Mouse (Mus musculus): ENCODE measurements at regions not wholly inside any gene's neighbourhood (a gene's known extent, or its start where the extent isn't known, plus 50 kb on each side); places are given as distances from the start of the nearest gene placed in this dataset.
"Not testable (repeated sequence)": the region's sequence is repeated elsewhere in the genome, so short reads cannot be mapped to it uniquely, and the experiment has no call there.

DNA sequence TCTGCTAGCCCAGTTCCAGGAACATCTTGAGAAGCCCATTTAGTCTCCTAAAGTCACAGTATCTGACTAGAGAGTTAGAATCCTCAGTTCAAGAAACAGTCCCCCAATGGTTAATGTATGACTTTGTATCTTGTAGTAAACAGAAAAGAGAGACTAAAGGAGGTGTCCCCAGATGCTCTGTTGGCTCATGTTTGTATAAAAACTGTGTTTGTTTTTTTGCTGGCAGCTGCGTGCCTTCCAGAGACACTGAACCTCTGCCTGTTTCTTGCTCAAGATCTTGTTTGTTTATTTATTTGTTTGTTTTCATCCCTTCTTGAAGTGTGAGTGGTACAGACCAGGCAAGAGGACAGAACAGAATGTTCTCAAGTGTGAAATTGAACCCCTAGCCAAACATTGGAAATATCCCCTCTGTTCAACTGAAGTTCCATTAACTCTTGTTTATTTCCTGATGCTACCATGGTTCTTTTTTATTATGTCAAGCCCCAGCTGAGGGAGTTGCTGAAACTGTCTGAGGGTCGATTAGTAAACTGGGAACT, 451.3 kb upstream of the Ube2e3 start:
- DNase-seq = no peak

DNA sequence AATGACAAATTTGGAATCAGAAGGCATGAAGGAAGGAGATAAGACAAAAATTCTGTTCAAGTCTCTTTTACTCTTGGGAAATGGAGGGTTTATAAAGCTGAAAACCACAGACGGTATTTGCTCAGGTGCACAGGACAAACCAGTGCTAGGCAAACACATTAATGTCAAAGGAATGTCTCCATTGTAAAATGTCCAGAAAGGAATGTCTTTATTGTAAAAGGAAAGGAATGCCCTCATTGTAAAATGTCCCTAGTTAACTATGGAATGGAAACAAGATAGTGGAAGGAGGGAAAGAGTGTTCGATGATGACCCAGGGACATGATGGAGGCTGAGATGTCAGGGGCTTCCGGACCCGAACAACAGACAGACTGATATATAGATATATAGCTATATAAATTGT, 454.9 kb upstream of the Ube2e3 start:
- no peak for DNase-seq

- DNase-seq = no peak
These were observed 457.7 kb upstream of the Cwc22 start for GRCm38 (mm10) chr2:78403890-78404289.

DNA sequence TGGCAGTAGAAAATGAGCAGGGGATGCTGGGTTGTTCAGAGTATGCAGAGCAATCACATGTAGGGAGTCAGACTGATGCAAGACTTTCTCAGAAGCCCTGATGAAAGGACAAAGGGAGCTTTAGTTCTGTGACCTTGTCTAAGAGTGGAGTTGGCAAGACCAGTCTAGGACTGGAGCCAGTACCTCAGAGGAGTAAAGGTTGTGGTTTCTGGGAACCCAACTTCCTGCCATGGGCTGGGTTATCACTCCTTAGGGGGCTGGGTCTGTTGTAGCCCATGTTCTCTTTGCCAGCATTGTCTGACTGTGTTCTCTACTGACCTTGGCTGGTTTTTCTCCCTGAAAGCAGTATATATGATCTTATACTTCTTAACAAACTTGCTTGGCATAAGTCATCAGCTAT, 453.1 kb upstream of the Cwc22 start:
- DNase-seq = no peak

- no peak for DNase-seq
These were observed 450.7 kb upstream of the Cwc22 start for GRCm38 (mm10) chr2:78396924-78397323.

DNA sequence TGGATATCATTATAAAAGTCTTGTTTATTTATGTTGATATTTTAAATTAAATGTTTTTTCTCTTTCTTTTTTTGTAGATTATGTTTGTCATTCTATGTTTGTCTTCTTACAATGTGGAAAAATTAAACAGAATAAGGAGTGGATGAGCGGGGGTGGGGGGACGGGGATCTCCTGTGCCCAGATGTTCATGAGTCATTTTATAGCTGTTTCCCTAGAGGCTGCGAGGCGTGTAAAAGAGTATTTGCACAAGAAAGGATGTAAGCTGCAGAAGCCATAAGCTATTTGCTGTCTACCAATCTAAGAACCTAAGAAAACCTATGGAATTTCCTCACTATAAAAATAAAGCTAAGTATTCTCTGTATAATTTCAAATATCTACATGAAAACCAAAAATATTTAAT, 446.9 kb upstream of the Cwc22 start:
- no peak for DNase-seq

DNA sequence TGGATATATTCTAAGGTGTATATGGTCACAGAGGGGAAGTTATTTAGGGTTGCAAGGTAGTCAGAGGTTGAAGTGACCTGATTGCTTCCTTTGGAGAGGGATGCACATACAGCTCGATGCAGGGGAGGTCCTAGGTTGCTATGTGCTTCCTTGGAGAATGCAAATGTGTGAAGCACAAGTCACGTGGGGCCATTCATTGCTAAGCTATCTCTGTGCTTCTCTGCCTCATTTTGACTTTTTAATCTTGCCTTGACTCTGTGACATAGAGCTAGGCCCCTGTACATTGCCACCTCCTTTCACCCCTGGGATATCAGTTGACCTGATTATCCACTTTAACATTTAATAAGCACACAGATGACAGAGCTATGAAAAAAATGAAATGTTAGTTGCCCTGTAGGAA, 446.2 kb upstream of the Cwc22 start:
- no peak for DNase-seq

DNA sequence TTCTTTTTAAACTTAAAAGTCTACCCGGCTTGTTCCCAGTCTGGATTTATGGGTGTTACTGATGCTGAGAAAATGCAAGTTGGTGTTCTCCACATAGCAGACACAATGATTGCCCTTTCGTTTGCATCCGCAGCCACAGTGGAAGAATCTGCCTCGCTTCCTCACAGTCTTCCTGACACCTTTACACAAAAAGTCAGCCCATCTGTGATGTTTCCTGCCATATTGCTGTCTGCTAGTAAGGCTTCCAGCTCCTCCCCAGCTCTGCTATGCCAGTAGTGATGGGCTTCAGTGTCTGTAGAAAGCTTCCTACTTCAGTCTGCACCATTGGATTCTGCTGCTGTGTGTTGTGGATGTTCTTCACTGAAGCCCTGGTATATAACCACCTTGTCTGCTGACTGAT, 441.8 kb upstream of the Cwc22 start:
- no peak for DNase-seq

DNA sequence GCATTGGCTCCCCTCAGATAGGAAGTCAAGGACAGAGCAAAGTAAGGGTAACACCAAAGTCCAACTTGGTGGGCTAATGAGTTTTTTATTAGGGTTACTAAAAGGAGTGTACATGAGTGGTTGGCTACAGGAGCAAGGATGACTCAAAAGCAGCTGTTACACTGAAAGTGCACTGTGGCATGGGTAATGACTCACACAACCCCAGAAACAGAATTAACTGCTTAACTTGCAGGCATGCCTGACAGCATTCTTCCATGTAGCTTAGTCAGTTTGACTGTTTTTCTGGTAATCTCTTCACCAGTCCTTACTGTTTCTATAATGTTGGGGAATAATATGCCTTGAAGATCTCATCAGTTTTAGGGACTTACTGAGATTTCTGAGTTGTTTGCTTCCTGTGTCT, 435.1 kb upstream of the Cwc22 start:
- DNase-seq = no peak

GRCm38 (mm10) chr2:78331736-78332475, 385.7 kb upstream of the Cwc22 start:
- DNase-seq = no peak

DNA sequence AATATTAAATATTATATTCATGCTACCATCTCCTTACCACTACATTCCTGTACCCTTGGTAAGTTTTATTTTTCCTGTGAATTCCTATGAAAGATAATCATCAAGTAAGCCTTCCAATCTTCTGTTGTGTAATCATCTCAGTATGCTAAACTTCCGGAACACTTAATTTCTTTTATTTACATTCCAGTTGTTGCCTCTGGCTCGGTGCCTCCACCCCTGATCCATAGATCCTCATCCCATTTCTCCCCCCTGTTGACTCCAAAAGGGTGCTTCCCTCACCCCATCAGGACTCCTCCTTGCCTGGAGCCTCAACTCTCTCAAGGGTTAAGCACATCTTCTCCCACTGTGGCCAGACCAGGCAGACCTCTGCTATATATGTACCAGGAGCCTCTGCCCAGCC, 379.9 kb upstream of the Cwc22 start:
- no peak for DNase-seq

DNA sequence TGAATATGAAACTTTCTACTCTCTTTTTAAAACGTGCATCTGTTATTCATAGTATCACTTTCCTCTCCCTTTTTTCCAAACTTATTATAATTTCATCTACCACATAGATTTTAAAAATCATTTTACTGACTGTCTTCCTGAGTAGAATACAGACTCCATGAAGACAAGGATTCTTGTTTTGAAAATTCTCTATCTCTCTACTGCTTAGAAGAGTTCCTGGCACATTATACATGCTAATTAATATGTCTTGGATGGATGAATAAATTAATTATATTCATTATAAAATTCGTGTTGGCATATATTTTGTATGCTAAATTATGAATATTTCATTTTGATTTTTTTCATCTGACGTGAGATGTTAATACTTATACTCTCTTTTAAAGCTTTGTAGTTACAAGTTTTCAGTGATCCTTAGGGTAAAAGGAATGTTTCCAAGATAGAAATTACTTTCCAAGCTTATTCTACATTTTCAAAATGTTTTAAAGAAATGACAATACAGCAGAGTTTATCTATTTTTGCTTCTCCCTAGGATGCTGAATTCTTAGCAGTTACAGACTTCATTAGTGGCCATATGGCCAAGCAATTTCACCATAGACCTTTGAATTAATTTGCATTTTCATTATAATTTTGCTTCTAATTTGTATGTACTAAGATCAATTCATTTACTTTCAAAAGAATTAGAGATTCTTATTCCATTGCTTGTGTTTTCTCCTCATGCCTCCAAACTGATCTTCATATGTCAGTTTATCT, 376.2 kb upstream of the Cwc22 start:
- DNase-seq = no peak

- no peak for DNase-seq
These were observed 365.8 kb upstream of the Cwc22 start for GRCm38 (mm10) chr2:78311766-78312491.

DNA sequence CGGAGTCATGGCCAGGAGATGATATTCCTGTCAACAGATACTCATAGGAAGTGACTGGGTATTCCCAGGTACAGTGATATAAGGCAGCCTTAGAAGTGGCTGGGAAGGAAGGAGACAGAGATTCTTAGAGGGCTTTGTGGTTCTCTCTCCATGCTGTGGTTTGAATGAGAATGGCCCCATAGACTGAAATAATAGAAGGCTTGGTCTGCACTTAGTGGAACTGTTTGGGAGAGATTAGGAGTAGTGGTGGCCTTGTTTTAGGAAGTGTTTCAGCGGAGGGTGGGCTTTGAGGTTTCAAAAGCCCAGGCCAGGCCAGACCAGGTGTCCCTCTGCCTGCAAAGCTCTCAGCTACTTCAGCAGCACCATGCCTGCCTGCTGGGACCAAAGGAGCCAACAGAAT, 363.2 kb upstream of the Cwc22 start:
- no peak for DNase-seq

DNA sequence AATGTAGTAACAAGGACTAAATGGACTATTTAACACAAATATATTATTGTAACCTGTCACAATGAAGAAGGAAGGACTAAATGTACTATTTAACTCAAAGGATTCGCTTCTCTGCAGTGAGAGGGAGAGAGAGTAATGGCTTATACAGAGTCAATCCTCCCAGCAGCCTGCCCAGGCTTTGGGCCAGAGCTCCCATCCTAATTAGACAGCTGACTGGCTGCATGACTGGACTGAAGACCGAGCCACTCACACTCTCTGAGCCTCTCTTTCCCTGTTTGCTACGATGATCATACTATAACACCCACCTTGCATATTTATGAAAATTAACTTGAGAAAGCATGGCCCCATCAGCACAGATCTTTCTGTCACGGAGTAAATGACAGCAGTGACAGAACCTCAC, 360.7 kb upstream of the Cwc22 start:
- DNase-seq = no peak

- DNase-seq = no peak
These were observed 345.5 kb upstream of the Cwc22 start for GRCm38 (mm10) chr2:78291665-78292064.

- DNase-seq = peak; percentile 24
These were observed 338.6 kb upstream of the Cwc22 start for GRCm38 (mm10) chr2:78284806-78285205.

DNA sequence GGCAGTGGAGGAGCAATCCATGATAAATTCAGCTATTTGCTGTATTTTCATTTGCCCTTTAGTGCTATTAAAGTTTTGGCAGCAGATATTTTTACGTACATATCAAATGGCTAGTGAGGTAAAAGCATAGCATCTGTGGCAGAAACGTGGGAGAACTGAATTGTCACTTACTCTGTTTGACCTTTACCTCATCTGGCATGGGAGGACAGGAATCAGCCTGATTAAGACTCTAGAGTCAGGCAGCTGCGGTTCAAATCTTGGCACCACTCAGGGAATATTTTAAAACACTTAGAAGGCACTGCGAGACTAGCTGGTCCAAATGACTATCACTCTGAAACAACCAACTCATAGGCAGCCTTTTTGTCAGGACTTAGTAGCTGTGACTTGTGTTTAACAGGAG, 337.4 kb upstream of the Cwc22 start:
- no peak for DNase-seq

- DNase-seq = not testable (repeated sequence)
These were observed 335.7 kb upstream of the Cwc22 start for GRCm38 (mm10) chr2:78281846-78282245.

GRCm38 (mm10) chr2:78280219-78280915, 334.2 kb upstream of the Cwc22 start:
- DNase-seq = peak; percentile 10

DNA sequence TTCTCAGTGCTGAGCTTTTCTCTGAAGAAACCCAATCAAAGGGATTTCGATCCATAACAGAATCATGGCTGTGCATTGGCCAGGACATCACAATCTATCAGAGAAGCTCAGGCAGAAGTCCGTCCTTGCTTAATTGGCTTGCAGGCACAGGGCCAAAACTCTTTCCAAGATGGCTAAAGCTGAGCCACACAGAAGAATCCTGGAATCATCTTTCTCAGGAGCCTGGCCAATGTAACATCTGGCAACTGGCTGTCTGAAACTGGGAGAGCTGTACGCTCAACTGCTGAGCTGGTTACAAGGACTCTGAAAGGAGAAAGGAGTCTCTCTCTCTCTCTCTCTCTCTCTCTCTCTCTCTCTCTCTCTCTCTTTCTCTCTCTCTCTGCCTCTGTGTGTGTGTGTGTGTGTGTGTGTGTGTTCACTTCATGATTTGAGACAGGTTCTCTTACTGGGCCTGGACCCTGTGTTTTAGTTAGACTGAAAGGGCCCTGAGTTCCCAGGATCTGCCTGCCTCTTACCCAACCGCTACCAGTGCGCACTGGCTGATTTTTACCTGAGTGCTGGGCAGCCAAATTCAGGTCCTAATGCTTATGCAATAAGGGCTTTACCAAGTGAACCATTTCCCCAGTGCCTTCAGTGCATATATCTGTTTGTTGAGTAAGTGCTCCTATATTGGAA, 333.3 kb upstream of the Cwc22 start:
- peak; percentile 42 for DNase-seq

DNA sequence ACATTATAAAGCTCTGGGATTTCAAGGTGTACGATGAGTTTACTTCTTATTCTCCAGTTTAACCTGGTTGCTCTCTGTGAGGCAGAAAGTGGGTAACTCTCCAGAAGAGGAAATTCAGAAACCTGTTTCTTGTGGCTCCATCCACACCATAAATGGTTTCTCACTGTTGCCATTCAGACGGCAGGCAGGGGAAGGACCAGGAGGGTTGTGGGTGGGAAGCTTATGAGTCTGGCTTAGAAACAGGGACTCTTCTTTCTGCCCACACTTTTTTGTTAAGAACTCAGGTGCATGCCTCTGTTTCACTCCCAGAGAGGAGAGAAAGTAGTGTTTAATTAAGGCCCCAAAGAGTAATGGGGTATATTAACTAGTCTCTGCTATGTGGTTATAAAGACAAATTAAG, 332.5 kb upstream of the Cwc22 start:
- no peak for DNase-seq

All from retina, postnatal 1 day (tissue).